Mouse (Mus musculus): Measurements from ENCODE around the gene Scarb1. TPM values are rescaled to one million over a fixed set of nuclear protein-coding genes. Genes with fewer than 3 reads are reported as not detected.
"Not testable (repeated sequence)": the region's sequence is repeated elsewhere in the genome, so short reads cannot be mapped to it uniquely, and the experiment has no call there.

Gene Scarb1
- 26.4 and 29.8 TPM in 2 replicates for polyA plus RNA-seq (2015; fragmentation: Nextera tagmentation; extraction: Ambion mirVana)

DNA sequence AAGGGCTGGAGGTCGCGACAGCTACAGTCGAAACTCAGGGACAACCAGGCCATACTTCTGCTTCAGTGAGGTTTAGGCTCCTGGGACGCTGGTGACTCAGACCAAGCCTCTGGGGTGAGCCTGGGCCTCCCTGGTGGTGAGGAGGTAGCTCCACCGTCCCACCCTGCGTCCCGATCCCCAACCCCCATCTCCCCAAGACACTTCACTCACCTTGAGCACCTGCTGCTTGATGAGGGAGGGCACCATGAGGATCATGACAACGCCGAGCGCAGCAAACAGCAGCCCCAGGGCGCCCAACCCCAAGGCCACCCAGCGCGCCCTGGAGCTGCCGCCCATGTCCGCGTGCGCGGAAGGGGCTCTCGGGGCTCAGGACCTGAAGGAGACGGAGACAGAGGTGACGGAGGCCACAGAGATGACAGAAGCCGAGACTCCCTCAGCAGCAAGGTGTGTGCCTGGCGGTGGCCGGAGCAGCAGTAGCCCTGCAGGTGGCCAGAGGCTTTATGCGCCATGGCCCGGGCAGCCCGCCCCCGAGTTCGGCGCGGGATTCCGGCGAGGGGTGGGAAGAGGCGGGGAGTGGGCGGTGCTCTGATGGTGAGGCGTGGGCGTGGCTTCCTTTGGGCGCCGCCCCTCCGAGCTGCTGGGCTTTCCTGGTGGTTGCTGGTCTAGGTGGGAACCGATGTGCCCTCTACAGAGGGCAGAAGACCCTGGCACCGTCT lies at the start of gene Scarb1:
Gene Scarb1, minus strand, starts transcription at position 548 of the 716 bp plus-strand sequence.
- ATAC-seq = peak; percentile 89
- WGBS = under 1% methylated on average over 42 of the region's 42 CpGs
- H3K27ac ChIP-seq = no peak within 1 kb of the TSS

DNA sequence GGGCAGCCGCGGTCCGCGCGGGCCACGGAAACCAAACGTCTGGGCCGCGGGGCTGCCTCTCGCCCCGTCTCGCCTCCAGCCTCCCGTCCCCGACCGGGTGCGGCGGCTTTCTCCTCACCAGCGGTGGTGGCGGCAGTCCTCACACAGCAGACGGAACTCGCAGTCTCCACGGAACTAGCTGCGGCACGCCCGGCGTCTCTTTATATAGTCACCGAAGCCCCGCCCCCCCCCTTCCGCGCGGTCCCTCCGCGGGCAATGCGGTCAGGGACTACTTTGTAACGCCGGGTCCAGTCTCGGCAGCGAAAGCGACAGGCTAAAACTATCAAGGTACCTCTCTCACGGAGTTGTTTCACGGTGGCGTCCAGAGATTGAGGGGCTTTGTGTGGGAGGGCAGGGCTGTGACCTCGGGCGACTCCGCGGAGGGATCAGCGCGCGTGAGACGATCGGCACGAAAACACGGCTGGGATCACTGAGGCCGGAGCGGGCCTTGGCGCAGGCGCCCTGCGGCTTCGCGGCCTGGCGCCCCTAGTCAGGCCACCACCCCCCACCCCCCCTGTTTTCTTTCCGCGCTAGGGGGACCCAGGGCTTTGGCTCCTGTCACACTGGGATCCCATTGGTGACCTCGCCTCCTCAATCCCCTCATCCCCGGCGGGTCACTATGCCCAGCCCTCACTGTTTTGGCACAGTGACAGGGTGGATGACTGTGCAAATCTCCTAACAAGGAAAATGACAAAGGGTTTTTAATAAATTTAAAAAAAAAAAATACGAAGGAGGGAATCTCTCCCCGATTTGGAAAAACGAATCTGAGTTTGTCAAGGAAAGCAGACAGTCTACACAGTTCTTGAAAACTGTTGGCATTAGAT lies 48.9 kb upstream of the Scarb1 start, which contains the start of gene Ubc:
Gene Ubc, minus strand, starts transcription at position 624 of the 863 bp plus-strand sequence.
- peak within 1 kb of the TSS; percentile 99 for H3K4me3 ChIP-seq
- peak within 1 kb of the TSS; percentile 94 for H3K27ac ChIP-seq
- peaks cover 46% of the 10 kb centered on the region for H3K4me1 ChIP-seq
- peak; percentile 57 for ATAC-seq
- no peaks in the 10 kb centered on the region for H3K27me3 ChIP-seq
- no peaks in the 10 kb centered on the region for H3K9me3 ChIP-seq (replicated peaks)
- peaks cover 17% of the 10 kb centered on the region for H3K36me3 ChIP-seq (ENCODE audit: poor library complexity, severe bottlenecking)
- WGBS = under 1% methylated on average over 66 of the region's 69 CpGs
- H3K4me2 ChIP-seq = peak within 1 kb of the TSS; percentile 99
- peak within 1 kb of the TSS; percentile 98 for H3K9ac ChIP-seq

More for the DNA sequence above, at the start of gene Scarb1:
- H3K27me3 ChIP-seq = no peaks in the 10 kb centered on the region
- H3K9ac ChIP-seq = peak within 1 kb of the TSS; percentile 70
- H3K4me1 ChIP-seq = peaks cover 28% of the 10 kb centered on the region
- no peaks in the 10 kb centered on the region for H3K36me3 ChIP-seq (ENCODE audit: poor library complexity, severe bottlenecking)
- peak within 1 kb of the TSS; percentile 67 for H3K4me3 ChIP-seq
- no peaks in the 10 kb centered on the region for H3K9me3 ChIP-seq (replicated peaks)
- H3K4me2 ChIP-seq = peak within 1 kb of the TSS; percentile 97

DNA sequence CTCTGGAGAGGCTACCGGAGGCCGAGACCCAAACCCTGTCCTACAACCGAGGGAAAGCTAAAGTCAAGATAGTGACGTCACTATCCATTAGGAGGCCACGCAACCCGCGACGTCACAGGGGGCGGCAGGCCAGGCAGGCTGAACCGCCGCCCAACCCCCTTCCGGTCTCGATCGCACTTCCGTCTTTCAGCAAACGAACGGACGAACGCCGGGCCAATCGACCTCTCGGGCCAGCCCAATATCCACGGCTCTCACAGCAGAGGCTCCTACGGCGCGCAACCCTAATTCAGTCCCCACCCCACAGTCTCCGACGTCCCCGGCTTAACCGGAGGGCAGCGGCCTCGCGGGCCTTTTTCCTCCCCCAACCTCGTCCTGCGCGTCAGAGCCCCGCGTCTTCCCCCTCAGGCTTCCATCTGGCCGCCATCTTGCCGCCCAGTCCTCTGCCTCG lies 48.3 kb upstream of the Scarb1 start, which contains the start of gene Gm10382:
Gene Gm10382, plus strand, starts transcription at position 192 of the 448 bp plus-strand sequence.
- no peaks in the 10 kb centered on the region for H3K9me3 ChIP-seq (replicated peaks)
- 1% methylated on average over 41 of the region's 41 CpGs for WGBS
- peak within 1 kb of the TSS; percentile 99 for H3K4me3 ChIP-seq
- ATAC-seq = peak; percentile 34
- peak within 1 kb of the TSS; percentile 99 for H3K4me2 ChIP-seq
- H3K4me1 ChIP-seq = peaks cover 47% of the 10 kb centered on the region
- H3K27me3 ChIP-seq = no peaks in the 10 kb centered on the region
- H3K9ac ChIP-seq = peak within 1 kb of the TSS; percentile 98
- H3K27ac ChIP-seq = peak within 1 kb of the TSS; percentile 94
- peaks cover 22% of the 10 kb centered on the region for H3K36me3 ChIP-seq (ENCODE audit: poor library complexity, severe bottlenecking)

DNA sequence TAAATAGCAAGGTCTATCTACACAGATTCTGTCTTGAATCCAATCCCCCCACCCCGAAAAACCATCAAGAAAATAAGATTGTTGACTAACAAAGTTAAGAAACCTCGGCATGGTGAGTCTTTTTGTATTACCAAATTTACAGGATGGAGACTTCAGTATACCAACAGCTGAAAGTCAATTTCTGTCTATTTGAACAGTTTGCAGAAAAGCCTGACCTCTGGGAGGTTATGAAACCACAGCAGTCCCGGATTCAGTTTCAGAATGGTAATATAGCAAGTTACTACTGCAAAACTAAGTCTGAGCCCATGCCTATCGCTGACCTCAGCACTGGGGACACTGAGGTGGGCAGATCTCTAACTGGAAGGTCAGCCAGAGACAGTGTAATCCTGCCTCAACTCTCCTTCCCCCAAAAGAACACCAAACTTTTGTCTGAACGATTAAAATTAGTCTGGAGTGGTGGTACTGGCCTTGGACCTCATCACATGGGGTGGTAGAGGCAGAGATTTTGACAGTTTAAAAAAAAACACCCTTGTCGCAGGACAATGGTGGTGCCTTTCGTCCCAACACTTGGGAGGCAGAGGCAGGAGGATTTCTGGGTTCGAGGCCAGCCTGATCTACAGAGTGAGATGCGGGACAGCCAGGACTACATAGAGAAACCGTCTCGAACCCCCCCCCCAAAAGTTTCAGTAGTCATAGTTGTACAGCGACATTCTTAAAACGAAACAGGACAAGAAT lies 47.6 kb upstream of the Scarb1 start:
- Histone ChIP-seq H3K9me3 (replicated peaks) (no peaks in the 10 kb centered on the region), H3K27ac (no peak overlapping the region; the same call in 1 of the 2 replicates), H3K36me3 (ENCODE audit: poor library complexity, severe bottlenecking) (peaks cover 23% of the 10 kb centered on the region), H3K27me3 (no peaks in the 10 kb centered on the region), H3K4me2 (peak overlapping the region; percentile 99), H3K9ac (peak overlapping the region; percentile 98), H3K4me3 (peak overlapping the region; percentile 99), H3K4me1 (peaks cover 44% of the 10 kb centered on the region)
- no peak for ATAC-seq
- WGBS = 28% methylated on average over 13 of the region's 13 CpGs

DNA sequence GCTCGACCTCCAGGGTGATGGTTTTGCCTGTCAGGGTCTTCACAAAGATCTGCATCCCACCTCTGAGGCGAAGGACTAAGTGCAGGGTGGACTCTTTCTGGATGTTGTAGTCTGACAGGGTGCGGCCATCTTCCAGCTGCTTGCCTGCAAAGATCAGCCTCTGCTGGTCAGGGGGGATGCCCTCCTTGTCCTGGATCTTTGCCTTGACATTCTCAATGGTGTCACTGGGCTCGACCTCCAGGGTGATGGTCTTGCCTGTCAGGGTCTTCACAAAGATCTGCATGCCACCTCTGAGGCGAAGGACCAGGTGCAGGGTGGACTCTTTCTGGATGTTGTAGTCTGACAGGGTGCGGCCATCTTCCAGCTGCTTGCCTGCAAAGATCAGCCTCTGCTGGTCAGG lies 46.4 kb upstream of the Scarb1 start:
- 90% methylated on average over 5 of the region's 6 CpGs for WGBS
- peaks cover 34% of the 10 kb centered on the region for H3K4me1 ChIP-seq
- ATAC-seq; H3K4me3 ChIP-seq; H3K9me3 ChIP-seq (replicated peaks); H3K27ac ChIP-seq; H3K4me2 ChIP-seq; H3K27me3 ChIP-seq; H3K9ac ChIP-seq: not testable (repeated sequence)
- H3K36me3 ChIP-seq (ENCODE audit: poor library complexity, severe bottlenecking) = peaks cover 25% of the 10 kb centered on the region

GRCm38 (mm10) chr5:125385215-125385940 lies 44.5 kb upstream of the Scarb1 start:
- 71% methylated on average over 8 of the region's 8 CpGs for WGBS
- H3K4me2 ChIP-seq = peak overlapping the region; percentile 8
- ATAC-seq = no peak
- H3K4me3 ChIP-seq = no peak overlapping the region
- H3K4me1 ChIP-seq = peaks cover 32% of the 10 kb centered on the region
- H3K9me3 ChIP-seq (replicated peaks) = no peaks in the 10 kb centered on the region
- H3K9ac ChIP-seq = no peak overlapping the region
- no peak overlapping the region for H3K27ac ChIP-seq
- peaks cover 25% of the 10 kb centered on the region for H3K36me3 ChIP-seq (ENCODE audit: poor library complexity, severe bottlenecking)
- H3K27me3 ChIP-seq = no peaks in the 10 kb centered on the region

- WGBS = 86% methylated on average over 2 of the region's 2 CpGs
- Histone ChIP-seq H3K4me3 (no peak overlapping the region), H3K9me3 (replicated peaks) (no peaks in the 10 kb centered on the region), H3K27ac (peak overlapping the region; percentile 10; the same call in 1 of the 2 replicates), H3K36me3 (ENCODE audit: poor library complexity, severe bottlenecking) (peaks cover 25% of the 10 kb centered on the region), H3K9ac (no peak overlapping the region), H3K4me1 (peaks cover 28% of the 10 kb centered on the region), H3K27me3 (no peaks in the 10 kb centered on the region), H3K4me2 (0 out of 2 replicates have a peak overlapping the region, but pooled peaks have one; percentile 8)
- ATAC-seq = no peak
Observed at GRCm38 (mm10) chr5:125384512-125385214, 43.8 kb upstream of the Scarb1 start.

DNA sequence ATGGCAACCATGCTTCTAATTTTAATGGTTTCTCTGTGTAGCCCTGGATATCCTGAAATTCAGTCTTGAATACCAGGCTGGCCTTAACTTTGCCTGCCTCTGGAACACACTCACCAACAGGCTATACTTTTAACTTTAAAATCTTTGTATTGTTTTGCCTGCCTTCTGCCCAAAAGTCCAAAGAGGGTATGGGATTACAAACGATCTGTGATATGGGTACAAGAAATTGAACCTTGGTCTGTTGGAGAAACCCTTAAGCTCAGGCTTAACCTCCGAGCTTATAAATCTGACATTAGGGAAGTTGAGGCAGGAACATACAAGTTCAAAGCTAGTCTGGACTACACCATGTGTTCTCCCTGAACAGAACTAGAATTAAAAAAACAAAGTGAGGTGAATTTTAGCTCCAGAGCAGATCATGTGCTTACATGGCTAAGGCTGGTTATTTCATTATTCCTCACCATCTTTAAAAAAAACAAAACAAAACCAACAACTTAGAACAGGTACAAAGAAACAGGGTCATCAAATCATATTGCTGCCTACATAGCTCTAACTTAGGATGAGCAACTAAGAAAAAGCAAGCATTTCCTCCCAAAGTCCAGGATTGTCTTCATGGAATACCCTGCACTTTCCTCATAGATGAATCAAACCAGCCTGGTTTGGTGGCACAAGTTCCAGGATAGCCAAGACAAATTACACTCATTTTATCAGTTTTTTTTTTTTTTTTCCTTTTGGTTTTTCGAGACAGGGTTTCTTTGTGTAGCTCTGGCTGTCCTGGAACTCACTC lies 42.9 kb upstream of the Scarb1 start:
- Histone ChIP-seq H3K9ac (no peak overlapping the region), H3K9me3 (replicated peaks) (no peaks in the 10 kb centered on the region), H3K36me3 (ENCODE audit: poor library complexity, severe bottlenecking) (peaks cover 25% of the 10 kb centered on the region), H3K4me3 (no peak overlapping the region), H3K4me1 (peaks cover 28% of the 10 kb centered on the region), H3K4me2 (no peak overlapping the region), H3K27me3 (no peaks in the 10 kb centered on the region), H3K27ac (no peak overlapping the region; the same call in 1 of the 2 replicates)
- WGBS = 84% methylated on average over 3 of the region's 3 CpGs
- ATAC-seq = no peak

DNA sequence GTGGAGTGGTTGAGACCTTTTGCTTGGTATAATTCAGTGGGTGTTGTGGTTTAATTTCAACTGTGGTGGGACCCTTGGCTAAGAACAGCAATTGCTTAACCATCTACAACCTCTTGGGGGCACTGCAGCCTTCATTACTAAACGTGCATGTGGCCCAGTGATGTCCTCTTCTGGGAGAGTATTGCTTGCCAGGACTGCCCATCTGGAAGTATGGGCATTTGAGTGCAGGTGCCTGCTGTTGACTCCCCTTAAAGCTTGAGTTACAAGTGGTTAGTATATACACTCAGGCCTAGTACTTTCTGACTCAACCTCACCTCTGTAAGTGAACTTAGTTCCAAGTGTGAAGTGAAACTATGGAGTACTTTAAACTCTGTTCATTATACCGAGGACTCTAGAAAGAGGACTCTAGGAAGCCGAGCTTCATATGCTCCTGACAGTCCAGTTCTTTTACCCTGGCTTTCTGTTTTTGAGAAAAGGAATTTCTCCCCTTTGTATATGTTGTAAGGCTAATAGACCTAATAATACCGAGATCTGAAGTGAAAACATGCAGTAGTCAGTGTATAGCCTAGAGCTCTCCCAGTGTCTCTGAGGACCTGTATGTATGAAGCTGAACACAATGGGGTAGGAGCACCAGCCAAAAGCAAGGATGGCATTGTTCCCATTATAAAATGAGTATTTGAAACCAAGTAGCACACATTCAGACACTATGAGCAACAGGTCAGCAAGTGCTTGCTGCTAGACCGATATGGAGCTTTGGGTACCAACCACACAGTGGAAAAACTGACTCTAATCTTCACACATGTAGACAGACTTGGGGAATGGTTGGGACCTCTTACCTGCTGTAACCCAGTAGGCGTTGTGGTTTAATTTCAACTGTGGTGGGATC lies 42.0 kb upstream of the Scarb1 start:
- peak; percentile 48 for ATAC-seq
- WGBS = 45% methylated on average over 6 of the region's 6 CpGs
- peak overlapping the region; percentile 20; the same call in 1 of the 2 replicates for H3K27ac ChIP-seq
- no peaks in the 10 kb centered on the region for H3K27me3 ChIP-seq
- H3K9ac ChIP-seq = no peak overlapping the region
- H3K4me2 ChIP-seq = no peak overlapping the region
- peaks cover 21% of the 10 kb centered on the region for H3K36me3 ChIP-seq (ENCODE audit: poor library complexity, severe bottlenecking)
- H3K9me3 ChIP-seq (replicated peaks) = no peaks in the 10 kb centered on the region
- peaks cover 20% of the 10 kb centered on the region for H3K4me1 ChIP-seq
- H3K4me3 ChIP-seq = no peak overlapping the region

Measured in forebrain, embryonic 13.5 days (tissue).